Mouse (Mus musculus) CD4-positive naive resting alpha-beta T cell, adult 76 days (primary cell): ENCODE measurements around the gene Wee1. TPM values are rescaled to one million over a fixed set of nuclear protein-coding genes. Genes with fewer than 3 reads are reported as not detected.

Experiments used
- total RNA-seq: library from RNA; stranded (reverse); gene quantifications from one replicate; pipeline ENCODE4 v1.2.4, GENCODE M21; 2023

Gene Wee1
- total RNA-seq: 2.4 TPM

GRCm38 (mm10) chr7:110121516-110122288 lies at the start of gene Wee1:
Gene Wee1, plus strand, starts transcription at chr7:110122046.

Other genes with a start within 250 kb of the Wee1 start
- gene Dennd5a, start 161.6 kb upstream of the Wee1 start, total RNA-seq: 38.8 TPM
- 50.1 TPM for gene Tmem41b, start 135.1 kb upstream of the Wee1 start, total RNA-seq
- gene Ipo7, start 103.8 kb upstream of the Wee1 start, total RNA-seq: 70.9 TPM
- gene Zfp143, start 60.8 kb upstream of the Wee1 start, total RNA-seq: 24.1 TPM
- gene Swap70, start 99.7 kb downstream of the Wee1 start, total RNA-seq: 38.5 TPM